Comparison of ENCODE assay signal across 9 mouse cellular contexts in genomic region chr2:36210796-36211195, GRCm38 (mm10). TPM values are rescaled to one million over a fixed set of nuclear protein-coding genes. Genes with fewer than 3 reads are reported as not detected.
A peak's percentile ranks its signal among the peaks of the same experiment; 100 is the strongest.
DNase-seq lines count a peak whose midpoint lies in the region; ATAC-seq and TF ChIP-seq lines count a peak whose summit lies in the region.
"Had no signal": no experiment of that assay in that cellular context is flagged by ENCODE, and none has a peak within 500 bp of the region (broad histone marks: within the 10 kb centered on the region; RNA-seq: fewer than 3 reads in every experiment).

No protein-coding gene starts in this region.

- no peak overlapping the region for H3K27ac ChIP-seq in kidney, adult 2 months (ENCODE audit: insufficient read depth, low read depth, low read length)
- no peak overlapping the region for H3K27ac ChIP-seq in forebrain, postnatal 0 days (ENCODE audit: low read depth, low read length)
- no peak overlapping the region for H3K27ac ChIP-seq in neural tube, embryonic 13.5 days (replicated peaks)

- no peaks in the 10 kb centered on the region for H3K36me3 ChIP-seq in kidney, adult 2 months (ENCODE audit: control insufficient read depth, insufficient read depth, low read length)
- H3K36me3 ChIP-seq in forebrain, postnatal 0 days (ENCODE audit: insufficient read depth), result no peaks in the 10 kb centered on the region
- H3K36me3 ChIP-seq in neural tube, embryonic 13.5 days, result no peaks in the 10 kb centered on the region

- no peaks in the 10 kb centered on the region; the same call in 1 of the 2 replicates for H3K4me1 ChIP-seq in kidney, adult 2 months (ENCODE audit: control insufficient read depth, insufficient read depth, low read length)
- H3K4me1 ChIP-seq in forebrain, postnatal 0 days (ENCODE audit: insufficient read depth), result no peaks in the 10 kb centered on the region
- H3K4me1 ChIP-seq in neural tube, embryonic 13.5 days (replicated peaks), result peaks cover 21% of the 10 kb centered on the region

- H3K4me3 ChIP-seq in kidney, adult 2 months (ENCODE audit: insufficient read depth, low read depth, low read length), result no peak overlapping the region
- H3K4me3 ChIP-seq in forebrain, postnatal 0 days (ENCODE audit: low read depth, low read length), result no peak overlapping the region
- no peak overlapping the region; the same call in 1 of the 2 replicates for H3K4me3 ChIP-seq in neural tube, embryonic 13.5 days
- H3K4me3 ChIP-seq: erythroblast, embryonic 14.5 days had no signal

- no peak for ATAC-seq in forebrain, postnatal 0 days
- no peak for ATAC-seq in neural tube, embryonic 13.5 days (ENCODE audit: low read depth)

- peak; percentile 58 for DNase-seq in kidney, adult 2 months
- DNase-seq in kidney, adult 9 months, result no peak
- no peak for DNase-seq in forebrain, postnatal 0 days
- peak; percentile 63 to 74 for DNase-seq in kidney, postnatal 4 days
- no peak for DNase-seq in layer of hippocampus, adult 11-12 months (ENCODE audit: low spot score)
- no peak for DNase-seq in layer of hippocampus, postnatal 36 days
- DNase-seq in adipocyte (ENCODE audit: low spot score), result no peak

- H3K27me3 ChIP-seq in kidney, adult 2 months (replicated peaks; ENCODE audit: control insufficient read depth, insufficient read depth, low read length), result no peaks in the 10 kb centered on the region
- peaks cover 18% of the 10 kb centered on the region; the same call in 1 of the 2 replicates for H3K27me3 ChIP-seq in forebrain, postnatal 0 days (ENCODE audit: insufficient read depth, low read length)
- peaks cover 45% of the 10 kb centered on the region for H3K27me3 ChIP-seq in neural tube, embryonic 13.5 days

- TF ChIP-seq POLR2A in kidney, adult 2 months (IDR thresholded peaks at IDR 0.05; ENCODE audit: low read depth, low read length), result no peak

- H3K4me2 ChIP-seq in forebrain, postnatal 0 days (ENCODE audit: low read depth), result 0 out of 2 replicates have a peak overlapping the region, but pooled peaks have one; percentile 8
- H3K4me2 ChIP-seq in neural tube, embryonic 13.5 days, result peak overlapping the region; percentile 36

- 14% methylated on average over 34 of the region's 34 CpGs for WGBS in kidney, adult 2 months
- WGBS in forebrain, postnatal 0 days, result 7% methylated on average over 30 of the region's 34 CpGs
- WGBS in neural tube, embryonic 13.5 days, result 1% methylated on average over 17 of the region's 34 CpGs

- H3K9me3 ChIP-seq in forebrain, postnatal 0 days (ENCODE audit: low read length), result no peaks in the 10 kb centered on the region
- no peaks in the 10 kb centered on the region for H3K9me3 ChIP-seq in neural tube, embryonic 13.5 days

- TF ChIP-seq CTCF in kidney, adult 2 months (conservative IDR thresholded peaks at IDR 0.05; ENCODE audit: insufficient read depth, insufficient read length, low read depth, low read length), result no peak
- TF ChIP-seq CTCF in forebrain, postnatal 0 days (IDR thresholded peaks at IDR 0.05; ENCODE audit: low read depth), result no peak

- H3K9ac ChIP-seq in forebrain, postnatal 0 days, result no peak overlapping the region
- H3K9ac ChIP-seq in neural tube, embryonic 13.5 days, result no peak overlapping the region

RNA-seq across cellular contexts. Expression of gene Ptgs1, which starts 19.4 kb away (rescaled TPM):
- polyA plus RNA-seq in kidney, adult 2 months (2012; rRNA removed), result 25.6 and 28.2 TPM in 2 replicates
- total RNA-seq in forebrain, postnatal 0 days (2014; rRNA removed), result 4.9 and 6.6 TPM in 2 replicates
- 4.4 and 5.5 TPM in 2 replicates for polyA plus RNA-seq in forebrain, postnatal 0 days (2015; fragmentation: Nextera tagmentation; extraction: Ambion mirVana)
- polyA plus RNA-seq in neural tube, embryonic 13.5 days (2015; fragmentation: Nextera tagmentation; extraction: Ambion mirVana), result 5.8 and 6.8 TPM in 2 replicates
- total RNA-seq in layer of hippocampus, postnatal 36 days (2021), result 10 to 100 TPM; 16.1 to 16.9 TPM

Comparison
In these comparisons a context has a peak if more than half of its experiments do, and no peak if none do; other contexts are left out.
1. DNase-seq: peak in kidney, adult 2 months (single experiment) and kidney, postnatal 4 days (2 of 2); none in kidney, adult 9 months (single experiment), forebrain, postnatal 0 days (single experiment), layer of hippocampus, adult 11-12 months (single experiment), layer of hippocampus, postnatal 36 days (0 of 2) and adipocyte (single experiment).